Mouse (Mus musculus): ENCODE data around the gene B3gnt6.

DNA sequence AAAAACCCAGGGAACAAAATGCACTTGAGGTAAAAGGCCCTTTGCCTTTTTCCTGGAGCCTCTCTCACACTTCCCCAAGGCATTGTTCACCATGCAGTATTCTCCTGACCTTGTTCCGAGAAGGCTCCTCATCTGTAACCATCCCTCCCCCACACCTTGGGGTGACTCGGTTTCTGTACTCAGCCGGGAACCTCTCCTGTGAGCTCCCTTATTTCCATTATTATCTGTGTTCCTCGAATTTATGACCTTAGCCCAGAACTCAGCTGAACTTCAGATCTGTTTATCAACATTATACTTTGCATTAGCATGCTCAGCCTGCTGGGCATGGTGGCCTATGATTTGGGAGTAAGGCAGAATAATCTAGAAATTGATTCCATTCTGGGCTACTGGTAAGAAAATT, 3.7 kb upstream of the B3gnt6 start:
- TF ChIP-seq POLR2A (IDR thresholded peaks at IDR 0.05; ENCODE audit: extremely low read depth, insufficient read depth, low read length) (no peak), CTCF (IDR thresholded peaks at IDR 0.05; ENCODE audit: extremely low read depth, insufficient read depth, low read length) (no peak)
